Mouse (Mus musculus) MEL (cell line): ENCODE measurements around the gene Snx17. TPM values are rescaled to one million over a fixed set of nuclear protein-coding genes. Genes with fewer than 3 reads are reported as not detected.

Experiments used
- DNase-seq: peaks from one replicate; pipeline ENCODE4 v3.0.0; 2011; ENCODE audit warnings: low read depth, low spot score
- H3K27ac ChIP-seq: 2 replicates; pipeline ENCODE4 v1.5.1; 2012; ENCODE audit warnings: low read depth, mild to moderate bottlenecking, control low read depth, low read length, moderate library complexity; ENCODE audit not compliant: control insufficient read depth
- H3K27me3 ChIP-seq, 2 experiments: fragments of 150-350 bp in 1 of 2; sonication (generic) in 1 of 2; 2 replicates each; pipeline ENCODE4 v1.6.1; 2012; ENCODE audit warnings: low read length in 2 of 2, mild to moderate bottlenecking in 2 of 2, improper control_type of control experiment in 1 of 2, moderate library complexity in 1 of 2; ENCODE audit not compliant: insufficient read depth in 2 of 2, control insufficient read depth in 1 of 2
- H3K36me3 ChIP-seq, 2 experiments: 2 replicates each; pipeline ENCODE4 v1.6.1; 2012 to 2014; ENCODE audit warnings: low read length in 2 of 2, improper control_type of control experiment in 1 of 2, inconsistent platforms in 1 of 2, mild to moderate bottlenecking in 1 of 2; ENCODE audit not compliant: insufficient read depth in 2 of 2, control insufficient read depth in 1 of 2
- H3K4me1 ChIP-seq, 2 experiments: fragments of 150-350 bp in 1 of 2; sonication (generic) in 1 of 2; 2 replicates each; pipeline ENCODE4 v1.6.1; 2012; ENCODE audit warnings: low read length in 2 of 2, improper control_type of control experiment in 1 of 2, mild to moderate bottlenecking in 1 of 2; ENCODE audit not compliant: insufficient read depth in 2 of 2, control insufficient read depth in 1 of 2
- H3K4me3 ChIP-seq, 2 experiments: fragments of 150-350 bp in 1 of 2; sonication (generic) in 1 of 2; 2 replicates each; pipeline ENCODE4 v1.5.1; 2012; ENCODE audit warnings: low read depth in 2 of 2, low read length in 2 of 2, mild to moderate bottlenecking in 2 of 2, moderate library complexity in 2 of 2, control low read depth in 1 of 2, improper control_type of control experiment in 1 of 2; ENCODE audit not compliant: control insufficient read depth in 1 of 2, insufficient read depth in 1 of 2
- H3K79me2 ChIP-seq: 2 replicates; pipeline ENCODE4 v1.6.1; 2012; ENCODE audit warnings: mild to moderate bottlenecking, low read length, moderate library complexity; ENCODE audit not compliant: control insufficient read depth, poor library complexity, insufficient read depth
- H3K9ac ChIP-seq: 2 replicates; pipeline ENCODE4 v1.6.1; 2012; ENCODE audit warnings: low read depth, mild to moderate bottlenecking, control low read depth, low read length, moderate library complexity; ENCODE audit not compliant: control insufficient read depth, poor library complexity, severe bottlenecking
- H3K9me3 ChIP-seq: fragments of 150-350 bp; sonication (generic); replicated peaks from 2 replicates; pipeline ENCODE4 v1.6.1; 2012; ENCODE audit warnings: mild to moderate bottlenecking, low read length, improper control_type of control experiment, moderate library complexity; ENCODE audit not compliant: insufficient read depth
- BHLHE40 ChIP-seq: IDR thresholded peaks from 2 replicates; pipeline ENCODE4 v1.6.1; 2012; ENCODE audit warnings: low read depth, mild to moderate bottlenecking, inconsistent platforms, low read length, improper control_type of control experiment, borderline replicate concordance
- CHD1 ChIP-seq: IDR thresholded peaks from 2 replicates; pipeline ENCODE4 v1.6.1; 2012; ENCODE audit warnings: low read depth, mild to moderate bottlenecking, inconsistent platforms, low read length, improper control_type of control experiment
- CHD2 ChIP-seq: IDR thresholded peaks from 2 replicates; pipeline ENCODE4 v1.6.1; 2011; ENCODE audit warnings: low read length, improper control_type of control experiment
- CTCF ChIP-seq, 3 experiments: IDR thresholded peaks in 2 of 3; conservative IDR thresholded peaks in 1 of 3; 2 replicates each; pipeline ENCODE4 v1.5.1; 2011 to 2012; ENCODE audit warnings: low read length in 3 of 3, low read depth in 2 of 3, mild to moderate bottlenecking in 2 of 3, improper control_type of control experiment in 1 of 3, inconsistent platforms in 1 of 3, mixed read lengths in 1 of 3, moderate library complexity in 1 of 3; ENCODE audit not compliant: control insufficient read depth in 1 of 3, insufficient read depth in 1 of 3, poor library complexity in 1 of 3, severe bottlenecking in 1 of 3
- E2F4 ChIP-seq: IDR thresholded peaks from 2 replicates; pipeline ENCODE4 v1.6.1; 2011; ENCODE audit warnings: low read depth, low read length, improper control_type of control experiment, borderline replicate concordance
- ELF1 ChIP-seq: IDR thresholded peaks from 2 replicates; pipeline ENCODE4 v1.6.1; 2014; ENCODE audit warnings: low read depth, mild to moderate bottlenecking, inconsistent platforms, low read length, improper control_type of control experiment, moderate library complexity
- ETS1 ChIP-seq: IDR thresholded peaks from 2 replicates; pipeline ENCODE4 v1.6.1; 2012; ENCODE audit warnings: low read depth, mild to moderate bottlenecking, inconsistent platforms, low read length, improper control_type of control experiment, moderate library complexity
- GABPA ChIP-seq: IDR thresholded peaks from 2 replicates; pipeline ENCODE4 v1.6.1; 2012; ENCODE audit warnings: low read depth, mild to moderate bottlenecking, inconsistent platforms, low read length, improper control_type of control experiment, moderate library complexity
- GATA1 ChIP-seq: IDR thresholded peaks from 2 replicates; pipeline ENCODE4 v1.6.1; 2011; ENCODE audit warnings: low read depth, low read length, improper control_type of control experiment
- HCFC1 ChIP-seq: IDR thresholded peaks from 2 replicates; pipeline ENCODE4 v1.6.1; 2012; ENCODE audit warnings: low read depth, mild to moderate bottlenecking, inconsistent platforms, low read length, improper control_type of control experiment, moderate library complexity
- JUND ChIP-seq: IDR thresholded peaks from 2 replicates; pipeline ENCODE4 v1.6.1; 2011; ENCODE audit warnings: low read depth, mild to moderate bottlenecking, improper control_type of control experiment, low read length
- KAT2A ChIP-seq: conservative IDR thresholded peaks from 2 replicates; pipeline ENCODE4 v1.6.1; 2012; ENCODE audit warnings: low read depth, low read length, improper control_type of control experiment, inconsistent platforms
- MAFK ChIP-seq: IDR thresholded peaks from 2 replicates; pipeline ENCODE4 v1.6.1; 2011; ENCODE audit warnings: low read depth, mild to moderate bottlenecking, low read length, improper control_type of control experiment, borderline replicate concordance
- MAX ChIP-seq: IDR thresholded peaks from 2 replicates; pipeline ENCODE4 v1.6.1; 2011; ENCODE audit warnings: low read length, improper control_type of control experiment
- MAZ ChIP-seq: IDR thresholded peaks from 2 replicates; pipeline ENCODE4 v1.6.1; 2012; ENCODE audit warnings: low read depth, mild to moderate bottlenecking, inconsistent platforms, low read length, improper control_type of control experiment
- MXI1 ChIP-seq: IDR thresholded peaks from 2 replicates; pipeline ENCODE4 v1.6.1; 2011; ENCODE audit warnings: mild to moderate bottlenecking, low read depth, low read length, improper control_type of control experiment
- MYB ChIP-seq: IDR thresholded peaks from 2 replicates; pipeline ENCODE4 v1.6.1; 2011; ENCODE audit warnings: mild to moderate bottlenecking, low read depth, low read length, improper control_type of control experiment
- MYC ChIP-seq: IDR thresholded peaks from 2 replicates; pipeline ENCODE4 v1.6.1; 2011; ENCODE audit warnings: low read depth, mild to moderate bottlenecking, low read length, improper control_type of control experiment, moderate library complexity
- NELFE ChIP-seq: IDR thresholded peaks from 2 replicates; pipeline ENCODE4 v1.6.1; 2011; ENCODE audit warnings: low read depth, low read length, improper control_type of control experiment
- NRF1 ChIP-seq: IDR thresholded peaks from 2 replicates; pipeline ENCODE4 v1.6.1; 2014; ENCODE audit warnings: low read depth, mild to moderate bottlenecking, inconsistent platforms, low read length, improper control_type of control experiment, moderate library complexity; ENCODE audit not compliant: poor library complexity, insufficient read depth, severe bottlenecking
- POLR2AphosphoS5 ChIP-seq: IDR thresholded peaks from 2 replicates; pipeline ENCODE4 v1.6.1; 2012; ENCODE audit warnings: low read depth, borderline replicate concordance, mild to moderate bottlenecking, inconsistent platforms, low read length, moderate library complexity, mixed read lengths
- RAD21 ChIP-seq: IDR thresholded peaks from 2 replicates; pipeline ENCODE4 v1.6.1; 2011; ENCODE audit warnings: mild to moderate bottlenecking, low read depth, low read length, improper control_type of control experiment
- SIN3A ChIP-seq: IDR thresholded peaks from 2 replicates; pipeline ENCODE4 v1.6.1; 2012; ENCODE audit warnings: low read length, improper control_type of control experiment, inconsistent platforms
- SMC3 ChIP-seq: IDR thresholded peaks from 2 replicates; pipeline ENCODE4 v1.6.1; 2011; ENCODE audit warnings: low read depth, low read length, improper control_type of control experiment
- TAL1 ChIP-seq: IDR thresholded peaks from 2 replicates; pipeline ENCODE4 v1.6.1; 2012; ENCODE audit warnings: mild to moderate bottlenecking, inconsistent platforms, low read length, moderate library complexity, mixed read lengths
- TBP ChIP-seq: IDR thresholded peaks from 2 replicates; pipeline ENCODE4 v1.8.0; 2011; ENCODE audit warnings: low read depth, low read length, improper control_type of control experiment
- UBTF ChIP-seq: IDR thresholded peaks from 2 replicates; pipeline ENCODE4 v1.6.1; 2012; ENCODE audit warnings: low read depth, mild to moderate bottlenecking, inconsistent platforms, low read length, improper control_type of control experiment, moderate library complexity, borderline replicate concordance; ENCODE audit not compliant: insufficient read depth
- USF1 ChIP-seq: IDR thresholded peaks from 2 replicates; pipeline ENCODE4 v1.6.1; 2014; ENCODE audit warnings: low read depth, mild to moderate bottlenecking, inconsistent platforms, low read length, improper control_type of control experiment, moderate library complexity
- USF2 ChIP-seq, 2 experiments: IDR thresholded peaks; 2 replicates each; pipeline ENCODE4 v1.6.1; 2011 to 2012; ENCODE audit warnings: improper control_type of control experiment in 2 of 2, low read length in 2 of 2, borderline replicate concordance in 1 of 2, inconsistent platforms in 1 of 2, low read depth in 1 of 2, mild to moderate bottlenecking in 1 of 2; ENCODE audit not compliant: insufficient read depth in 1 of 2
- ZC3H11A ChIP-seq: IDR thresholded peaks from 2 replicates; pipeline ENCODE4 v1.6.1; 2012; ENCODE audit warnings: low read depth, mild to moderate bottlenecking, inconsistent platforms, low read length, improper control_type of control experiment
- ZMIZ1 ChIP-seq: IDR thresholded peaks from 2 replicates; pipeline ENCODE4 v1.6.1; 2012; ENCODE audit warnings: low read depth, mild to moderate bottlenecking, inconsistent platforms, low read length, improper control_type of control experiment, moderate library complexity
- ZNF384 ChIP-seq: IDR thresholded peaks from 2 replicates; pipeline ENCODE4 v1.6.1; 2012; ENCODE audit warnings: low read depth, mild to moderate bottlenecking, inconsistent platforms, low read length, improper control_type of control experiment
- polyA plus RNA-seq, 2 experiments: library from polyadenylated mRNA; stranded (reverse) in 1 of 2; unstranded in 1 of 2; fragments of >175 nt in 1 of 2; fragments of >200 nt in 1 of 2; gene quantifications; 2 replicates each; pipeline versions ENCODE4 v1.2.1 to v1.2.4; 2012; ENCODE audit warnings: low replicate concordance in 2 of 2, low read depth in 1 of 2; ENCODE audit not compliant: insufficient read length in 2 of 2, insufficient read depth in 1 of 2, missing spikeins in 1 of 2
- total RNA-seq: library from RNA; depleted of rRNA; stranded (reverse); fragments of 300-350 nt; gene quantifications from 2 replicates; pipeline ENCODE4 v1.2.3, GENCODE M21; 2012

The Snx17 gene
- total and polyA plus RNA-seq, 3 experiments: 85.1 to 85.6 TPM; not detected in 1

GRCm38 (mm10) chr5:31219911-31220447, 27.0 kb downstream of the Snx17 start (continued):
- TF ChIP-seq USF1: no peak
- no peak for TF ChIP-seq MYB
- TF ChIP-seq, all 39 proteins: peak for 5

- peaks cover 47% of the 10 kb centered on the region for H3K79me2 ChIP-seq
- DNase-seq: peak; percentile 99
- H3K9me3 ChIP-seq: no peaks in the 10 kb centered on the region
- peak within 1 kb of the TSS; percentile 95 for H3K9ac ChIP-seq
- peaks cover 8 to 15% of the 10 kb centered on the region in 2 experiments for H3K4me1 ChIP-seq
- H3K27ac ChIP-seq: peak within 1 kb of the TSS; percentile 84
- peak within 1 kb of the TSS; percentile 74 for H3K4me3 ChIP-seq
- H3K36me3 ChIP-seq: peaks cover 12 to 33% of the 10 kb centered on the region in 2 experiments
- no peaks in the 10 kb centered on the region for H3K27me3 ChIP-seq
- TF ChIP-seq HCFC1 (peak; percentile 88), ZC3H11A (no peak), MAFK (no peak), NRF1 (0 out of 2 replicates have a peak, but pooled peaks have one; percentile 36), POLR2AphosphoS5 (peak; percentile 23; the same call in 1 of the 2 replicates), NELFE (peak; percentile 99), ZMIZ1 (peak; percentile 98), UBTF (0 out of 2 replicates have a peak, but pooled peaks have one; percentile 77), BHLHE40 (no peak), MYB (peak; percentile 85), SMC3 (no peak), MAX (peak; percentile 87), ELF1 (peak; percentile 90), RAD21 (no peak), MAZ (peak; percentile 77), ETS1 (peak; percentile 37; the same call in 1 of the 2 replicates), MYC (peak; percentile 89; the same call in 1 of the 2 replicates), E2F4 (peak; percentile 80), GABPA (no peak), TAL1 (no peak), KAT2A (peak; percentile 58; the same call in 1 of the 2 replicates), ZNF384 (no peak; the same call in 1 of the 2 replicates), CHD2 (peak; percentile 94), JUND (no peak), MXI1 (peak; percentile 88), TBP (peak; percentile 76), CHD1 (peak; percentile 10; the same call in 1 of the 2 replicates), USF1 (peak; percentile 10), GATA1 (peak; percentile 64), USF2 (IDR thresholded peaks at IDR 0.05; ENCODE audit: borderline replicate concordance in 1 of 2, insufficient read depth in 1 of 2, low read depth in 1 of 2, low read length in 2 of 2) (no peak), CTCF (IDR thresholded peaks at IDR 0.05 in 2 of 3, conservative IDR thresholded peaks at IDR 0.05 in 1 of 3; ENCODE audit: control insufficient read depth in 1 of 3, insufficient read depth in 1 of 3, low read depth in 2 of 3, low read length in 3 of 3, poor library complexity in 1 of 3, severe bottlenecking in 1 of 3) (peak in 1 of 3 experiments; percentile 15; a peak in 1 of 6 replicates), SIN3A (peak; percentile 95)
Observed at GRCm38 (mm10) chr5:31220448-31221303, 27.6 kb downstream of the Snx17 start, which contains the start of gene Ppm1g. TSS of gene Ppm1g (minus strand) at chr5:31220687.
